Mouse (Mus musculus) monocyte, adult 59 days (primary cell): ENCODE data around the gene Acy3. TPM values are rescaled to one million over a fixed set of nuclear protein-coding genes. Genes with fewer than 3 reads are reported as not detected.

Experiments used
- total RNA-seq, 2 experiments: library from RNA; stranded (reverse); gene quantifications; one replicate each; pipeline ENCODE4 v1.2.4; 2023

Gene Acy3
- total RNA-seq, result not detected

GRCm38 (mm10) chr19:3986334-3986733 is at the start of gene Acy3:
Gene Acy3, plus strand, starts transcription at chr19:3986570.

GRCm38 (mm10) chr19:3958470-3958869 is 27.9 kb upstream of the Acy3 start, which contains the start of gene Aldh3b3:
Gene Aldh3b3, plus strand, starts transcription at chr19:3958645.

GRCm38 (mm10) chr19:3972229-3972628 is 14.1 kb upstream of the Acy3 start, which contains the start of gene Aldh3b2:
Gene Aldh3b2, plus strand, starts transcription at chr19:3972328.

GRCm38 (mm10) chr19:3992416-3992815 is 6.0 kb downstream of the Acy3 start, which contains the start of gene Tbx10:
Gene Tbx10, plus strand, starts transcription at chr19:3992752.

GRCm38 (mm10) chr19:4000119-4000900 is 13.9 kb downstream of the Acy3 start, which contains the start of the genes Nudt8 and Gm49405:
Gene Nudt8, plus strand, starts transcription at chr19:4000580.
Gene Gm49405, plus strand, starts transcription at chr19:4000626.

GRCm38 (mm10) chr19:4003112-4003511 is 16.7 kb downstream of the Acy3 start, which contains the start of gene Doc2g:
Gene Doc2g, plus strand, starts transcription at chr19:4003313.

GRCm38 (mm10) chr19:4012432-4013022 is 26.2 kb downstream of the Acy3 start, which contains the start of gene Ndufv1:
Gene Ndufv1, minus strand, starts transcription at chr19:4012806.

GRCm38 (mm10) chr19:4037788-4038232 is 51.4 kb downstream of the Acy3 start, which contains the start of gene Gstp1:
Gene Gstp1, minus strand, starts transcription at chr19:4037985.

Other genes with a start within 250 kb of the Acy3 start
- gene Kmt5b, start 219.1 kb upstream of the Acy3 start, total RNA-seq, result 10 to 100 TPM; 80.3 to 96.8 TPM
- 10 to 100 TPM; 72.2 to 84.5 TPM for gene Chka, start 134.8 kb upstream of the Acy3 start, total RNA-seq
- 100 to 1,000 TPM; 482 to 489 TPM for gene Tcirg1, start 79.4 kb upstream of the Acy3 start, total RNA-seq
- 10 to 100 TPM; 86.9 to 96.9 TPM for gene Ndufs8, start 73.8 kb upstream of the Acy3 start, total RNA-seq
- 10 to 100 TPM; 87.1 to 88.5 TPM for gene Aldh3b1, start 56.8 kb upstream of the Acy3 start, total RNA-seq
- gene Unc93b1, start 51.4 kb upstream of the Acy3 start, total RNA-seq, result 100 to 1,000 TPM; 733 to 761 TPM
- gene Aldh3b3, start 27.9 kb upstream of the Acy3 start, total RNA-seq, result under 1 TPM; 0.33 to 0.52 TPM
- 1 to 10 TPM; 4.2 to 6.3 TPM for gene Aldh3b2, start 14.2 kb upstream of the Acy3 start, total RNA-seq
- gene Tbx10, start 6.2 kb downstream of the Acy3 start, total RNA-seq, result not detected
- gene Nudt8, start 14.0 kb downstream of the Acy3 start, total RNA-seq, result 10 to 100 TPM in 1 of 2 experiments, 1 to 10 TPM in 1; 8.0 to 14.1 TPM
- gene Gm49405, start 14.1 kb downstream of the Acy3 start, total RNA-seq, result 1 to 10 TPM; 1.5 to 1.6 TPM
- 1 to 10 TPM; 2.5 to 4.8 TPM for gene Doc2g, start 16.7 kb downstream of the Acy3 start, total RNA-seq
- 10 to 100 TPM; 58.0 to 65.5 TPM for gene Ndufv1, start 26.2 kb downstream of the Acy3 start, total RNA-seq
- 100 to 1,000 TPM; 150 to 173 TPM for gene Gstp1, start 51.4 kb downstream of the Acy3 start, total RNA-seq
- 10 to 100 TPM; 15.3 to 58.8 TPM for gene Gstp2, start 59.5 kb downstream of the Acy3 start, total RNA-seq
- gene Gstp3, start 73.0 kb downstream of the Acy3 start, total RNA-seq, result 1 to 10 TPM; 6.8 to 7.6 TPM
- gene Cabp2, start 95.0 kb downstream of the Acy3 start, total RNA-seq, result not detected
- gene Cdk2ap2, start 110.6 kb downstream of the Acy3 start, total RNA-seq, result 100 to 1,000 TPM; 250 to 306 TPM
- gene Pitpnm1, start 113.4 kb downstream of the Acy3 start, total RNA-seq, result 100 to 1,000 TPM; 399 to 422 TPM
- gene Aip, start 139.3 kb downstream of the Acy3 start, total RNA-seq, result 100 to 1,000 TPM; 105 to 131 TPM
- gene Gpr152, start 153.2 kb downstream of the Acy3 start, total RNA-seq, result under 1 TPM; 0.31 to 0.43 TPM
- 10 to 100 TPM in 1 of 2 experiments, 1 to 10 TPM in 1; 5.6 to 10.1 TPM for gene Cabp4, start 157.5 kb downstream of the Acy3 start, total RNA-seq
- gene Coro1b, start 162.0 kb downstream of the Acy3 start, total RNA-seq, result 100 to 1,000 TPM; 435 to 477 TPM
- gene Ptprcap, start 167.0 kb downstream of the Acy3 start, total RNA-seq, result 10 to 100 TPM; 13.1 to 17.2 TPM
- 10 to 100 TPM; 41.7 to 47.8 TPM for gene Rps6kb2, start 176.8 kb downstream of the Acy3 start, total RNA-seq
- 1 to 10 TPM; 5.7 to 6.3 TPM for gene Carns1, start 188.9 kb downstream of the Acy3 start, total RNA-seq
- gene Tbc1d10c, start 204.7 kb downstream of the Acy3 start, total RNA-seq, result 10 to 100 TPM; 29.8 to 31.7 TPM
- 100 to 1,000 TPM; 360 to 389 TPM for gene Ppp1ca, start 205.5 kb downstream of the Acy3 start, total RNA-seq
- 10 to 100 TPM; 32.7 to 35.4 TPM for gene Rad9a, start 215.1 kb downstream of the Acy3 start, total RNA-seq
- gene Clcf1, start 227.7 kb downstream of the Acy3 start, total RNA-seq, result 10 to 100 TPM; 29.0 to 34.8 TPM
- not detected for gene AC109138.7, start 227.8 kb downstream of the Acy3 start, total RNA-seq
- gene Pold4, start 245.3 kb downstream of the Acy3 start, total RNA-seq, result 100 to 1,000 TPM; 108 to 115 TPM